Mouse (Mus musculus): ENCODE results near the gene Ddx43.

DNA sequence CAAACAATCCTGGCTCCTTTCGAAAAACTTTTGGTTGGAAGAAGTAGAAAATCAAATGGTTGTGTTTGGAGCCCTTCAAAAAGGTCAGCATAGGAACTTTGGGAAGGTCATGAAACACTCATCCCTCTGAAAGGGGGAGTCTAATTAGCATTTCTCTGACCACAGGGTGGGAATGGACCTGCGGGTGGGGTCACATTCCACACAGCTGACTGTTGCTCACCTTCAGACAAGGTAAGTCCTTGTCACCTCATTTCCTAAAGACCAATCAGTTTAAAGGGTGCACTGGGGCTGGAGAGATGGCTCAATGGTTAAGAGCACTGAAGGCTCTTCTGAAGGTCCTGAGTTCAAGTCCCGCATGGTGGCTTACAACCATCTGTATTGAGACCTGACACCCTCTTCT lies 24.1 kb upstream of the Ddx43 start:
- TF ChIP-seq CTCF (IDR thresholded peaks at IDR 0.05; ENCODE audit: insufficient read depth, low read length) (no peak), POLR2A (IDR thresholded peaks at IDR 0.05; ENCODE audit: borderline replicate concordance, extremely low read depth, low read depth, low read length) (no peak)
